Mouse (Mus musculus) liver, postnatal 0 days (tissue): ENCODE data around the gene Zfp281. TPM values are rescaled to one million over a fixed set of nuclear protein-coding genes. Genes with fewer than 3 reads are reported as not detected.

ENCODE experiments used
- ATAC-seq: fragments of 200-750 bp; cut with Nextera tagmentation; 2 replicates; pipeline ENCODE4 v1.8.0; 2017; ENCODE audit warnings: mild to moderate bottlenecking, moderate library complexity
- DNase-seq: peaks from one replicate; pipeline ENCODE4 v3.0.0-alpha.2; 2016
- H3K27ac ChIP-seq: fragments of 300-500 bp; sonication (generic); 2 replicates; pipeline ENCODE4 v1.5.1; 2014; ENCODE audit warnings: antibody characterized with exemption, moderate library complexity, mild to moderate bottlenecking, low read depth
- H3K27me3 ChIP-seq: fragments of 300-500 bp; sonication (generic); 2 replicates; pipeline ENCODE4 v1.6.1; 2014; ENCODE audit warnings: low read length, control low read depth, mixed read lengths; ENCODE audit not compliant: insufficient read depth
- H3K36me3 ChIP-seq: fragments of 300-500 bp; sonication (generic); replicated peaks from 2 replicates; pipeline ENCODE4 v1.6.1; 2014; ENCODE audit warnings: mild to moderate bottlenecking, control low read depth, low read length, moderate library complexity, mixed read lengths; ENCODE audit not compliant: insufficient read depth
- H3K4me1 ChIP-seq: fragments of 300-500 bp; sonication (generic); 2 replicates; pipeline ENCODE4 v1.6.1; 2014; ENCODE audit warnings: antibody characterized with exemption, mild to moderate bottlenecking, control low read depth; ENCODE audit not compliant: insufficient read depth
- H3K4me2 ChIP-seq: fragments of 300-500 bp; sonication (generic); 2 replicates; pipeline ENCODE4 v1.6.1; 2014; ENCODE audit warnings: low read depth, mild to moderate bottlenecking, low read length, moderate library complexity, mixed read lengths
- H3K4me3 ChIP-seq: fragments of 300-500 bp; sonication (generic); 2 replicates; pipeline ENCODE4 v1.5.1; 2014; ENCODE audit warnings: low read depth, low read length
- H3K9ac ChIP-seq: fragments of 300-500 bp; sonication (generic); replicated peaks from 2 replicates; pipeline ENCODE4 v1.6.1; 2014; ENCODE audit warnings: mild to moderate bottlenecking, moderate library complexity
- H3K9me3 ChIP-seq: fragments of 300-500 bp; sonication (generic); 2 replicates; pipeline ENCODE4 v1.6.1; 2016; ENCODE audit warnings: mild to moderate bottlenecking, control low read depth, low read length, mixed read lengths
- CTCF ChIP-seq: sonication (generic); IDR thresholded peaks from 2 replicates; pipeline ENCODE4 v1.5.1; 2016; ENCODE audit warnings: antibody characterized with exemption, low read depth
- EP300 ChIP-seq: IDR thresholded peaks from 2 replicates; pipeline ENCODE4 v1.6.1; 2016; ENCODE audit warnings: antibody characterized with exemption, low read depth, mild to moderate bottlenecking
- WGBS: fragments of 180-500 bp; shearing (Covaris S2); extraction: QIAGEN DNeasy Blood & Tissue Kit; methylation state at CpG from one replicate; pipeline ENCODE4 v1.1.7; 2014; ENCODE audit not compliant: insufficient replicate concordance; 5-methylcytosine and 5-hydroxymethylcytosine counted together
- polyA plus RNA-seq: library from polyadenylated mRNA; unstranded; fragments of >200 nt; fragmentation: Nextera tagmentation; extraction: Ambion mirVana; gene quantifications from 2 replicates; pipeline ENCODE4 v1.2.1, GENCODE M21; 2015

Zfp281 gene
- polyA plus RNA-seq, 1 experiment from 2014 or later: 7.2 TPM

DNA sequence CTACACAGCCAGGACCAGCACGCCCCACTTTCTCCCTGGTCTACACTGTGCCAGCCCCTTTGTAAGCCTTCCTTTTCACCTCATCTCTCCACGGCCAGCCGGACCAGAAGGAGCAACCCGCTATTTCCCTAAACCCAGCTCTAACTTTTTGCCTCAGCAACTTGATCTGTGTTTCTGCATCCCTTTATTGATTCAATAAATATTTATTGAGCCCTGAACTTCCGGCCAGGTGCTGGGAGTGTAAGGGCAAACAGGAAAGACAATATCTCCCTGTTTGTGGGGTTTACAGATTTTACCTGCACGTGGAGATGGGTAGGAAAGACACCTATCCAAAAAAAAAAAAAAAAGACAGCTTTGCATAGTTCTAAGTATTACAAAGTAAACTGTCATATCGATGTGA is 45.2 kb downstream of the Zfp281 start:
- Histone ChIP-seq H3K4me3 (no peak overlapping the region), H3K27me3 (no peaks in the 10 kb centered on the region), H3K9ac (no peak overlapping the region), H3K27ac (peak overlapping the region; percentile 66), H3K4me1 (peaks cover 19% of the 10 kb centered on the region; the same call in 1 of the 2 replicates), H3K36me3 (no peaks in the 10 kb centered on the region), H3K4me2 (peak overlapping the region; percentile 38), H3K9me3 (no peaks in the 10 kb centered on the region)
- peak; percentile 61 for ATAC-seq
- no peak for TF ChIP-seq EP300
- TF ChIP-seq CTCF: no peak
- no peak for DNase-seq
- WGBS: 60% methylated on average over 7 of the region's 7 CpGs

DNA sequence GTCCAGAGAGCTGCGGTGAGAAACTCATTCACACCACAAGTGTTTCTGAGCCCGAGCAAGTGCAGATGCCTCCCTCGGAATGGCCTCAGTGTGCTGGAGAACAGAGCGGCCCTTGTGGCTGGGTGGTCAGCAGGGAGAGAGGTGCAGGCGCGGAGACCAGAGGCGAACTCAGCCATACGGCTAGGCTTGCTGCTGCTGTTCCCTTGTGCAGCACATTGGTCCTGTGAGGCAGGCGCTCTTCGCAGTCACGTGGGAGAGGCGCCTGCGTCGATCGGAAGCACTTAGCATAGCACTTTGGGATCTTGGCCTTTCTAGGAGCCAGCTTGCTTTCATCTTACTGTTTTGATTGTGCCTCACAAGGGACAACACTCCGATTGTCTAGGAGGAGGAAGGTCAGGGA is 45.7 kb downstream of the Zfp281 start:
- no peak for TF ChIP-seq CTCF
- TF ChIP-seq EP300: no peak
- no peak overlapping the region for H3K9ac ChIP-seq

DNA sequence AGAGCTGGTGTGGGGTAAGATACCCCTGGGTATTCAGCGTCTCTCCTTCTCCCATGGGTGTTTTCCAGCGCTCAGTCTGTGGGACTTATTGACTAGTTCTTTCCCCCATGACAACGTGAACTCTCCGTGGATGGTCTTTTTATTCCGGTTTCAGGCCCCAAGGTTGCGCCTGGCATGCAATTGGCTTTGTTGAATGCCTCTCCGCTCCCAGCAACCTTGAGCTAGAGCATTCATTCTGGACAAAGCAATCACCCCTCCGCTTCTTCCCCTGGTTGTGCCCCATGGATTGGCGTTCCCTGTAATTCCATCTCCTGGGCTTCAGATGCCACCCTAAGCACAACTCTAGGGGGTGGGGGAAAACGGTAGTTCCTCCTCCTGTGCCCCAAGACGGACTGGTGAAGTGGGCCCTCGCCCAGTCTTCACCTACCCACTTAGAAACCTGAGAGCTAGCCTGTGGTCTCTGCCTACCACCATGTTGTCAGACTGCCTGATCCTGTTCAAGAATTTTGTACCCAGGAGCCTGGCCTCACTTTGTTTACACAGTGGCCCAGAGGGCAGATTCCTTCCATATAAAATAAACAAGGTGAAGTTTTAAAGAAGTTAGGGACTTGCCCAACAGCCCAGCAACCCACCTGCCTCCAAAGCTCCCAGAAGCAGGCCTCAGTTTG is 47.2 kb downstream of the Zfp281 start:
- TF ChIP-seq CTCF (no peak), EP300 (no peak)
- H3K4me1 ChIP-seq: peaks cover 14% of the 10 kb centered on the region; the same call in 1 of the 2 replicates
- H3K36me3 ChIP-seq: no peaks in the 10 kb centered on the region
- no peak overlapping the region for H3K4me2 ChIP-seq
- no peaks in the 10 kb centered on the region for H3K9me3 ChIP-seq
- H3K27me3 ChIP-seq: no peaks in the 10 kb centered on the region
- no peak overlapping the region for H3K27ac ChIP-seq
- ATAC-seq: no peak
- H3K9ac ChIP-seq: no peak overlapping the region
- no peak overlapping the region for H3K4me3 ChIP-seq
- 84% methylated on average over 12 of the region's 12 CpGs for WGBS
- DNase-seq: no peak

More for the DNA sequence above, 45.7 kb downstream of the Zfp281 start:
- Histone ChIP-seq H3K27ac (peak overlapping the region; percentile 66), H3K9me3 (no peaks in the 10 kb centered on the region), H3K4me1 (peaks cover 19% of the 10 kb centered on the region; the same call in 1 of the 2 replicates), H3K4me2 (no peak overlapping the region), H3K36me3 (no peaks in the 10 kb centered on the region), H3K4me3 (no peak overlapping the region), H3K27me3 (no peaks in the 10 kb centered on the region)
- DNase-seq (no peak), ATAC-seq (no peak)
- WGBS: 65% methylated on average over 16 of the region's 16 CpGs

DNA sequence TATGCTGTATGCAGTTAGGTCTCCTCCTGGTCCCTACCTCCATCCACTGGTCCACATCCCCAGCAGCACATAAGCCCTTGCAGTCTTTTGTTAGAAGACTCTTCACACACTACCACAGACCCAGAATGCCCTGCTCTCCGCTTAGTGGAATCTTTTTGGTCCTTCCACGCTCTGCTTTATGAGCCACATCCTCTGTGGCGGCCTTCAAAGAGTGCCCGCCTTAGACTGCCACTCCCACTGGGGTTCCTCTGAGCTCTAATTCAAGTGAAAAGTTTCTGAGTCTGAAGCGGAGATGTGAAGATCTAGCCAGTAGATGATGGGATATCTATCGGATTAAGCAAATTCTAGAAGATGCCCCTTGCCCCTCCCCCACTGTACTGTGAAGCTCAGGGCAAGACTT is 47.9 kb downstream of the Zfp281 start:
- TF ChIP-seq CTCF: no peak
- no peak for TF ChIP-seq EP300
- peaks cover 14% of the 10 kb centered on the region; the same call in 1 of the 2 replicates for H3K4me1 ChIP-seq
- H3K27me3 ChIP-seq: no peaks in the 10 kb centered on the region
- no peaks in the 10 kb centered on the region for H3K36me3 ChIP-seq
- H3K4me3 ChIP-seq: no peak overlapping the region
- H3K9ac ChIP-seq: no peak overlapping the region
- DNase-seq (no peak), ATAC-seq (no peak)
- H3K4me2 ChIP-seq: no peak overlapping the region
- 78% methylated on average over 6 of the region's 6 CpGs for WGBS
- no peak overlapping the region for H3K27ac ChIP-seq
- H3K9me3 ChIP-seq: no peaks in the 10 kb centered on the region

DNA sequence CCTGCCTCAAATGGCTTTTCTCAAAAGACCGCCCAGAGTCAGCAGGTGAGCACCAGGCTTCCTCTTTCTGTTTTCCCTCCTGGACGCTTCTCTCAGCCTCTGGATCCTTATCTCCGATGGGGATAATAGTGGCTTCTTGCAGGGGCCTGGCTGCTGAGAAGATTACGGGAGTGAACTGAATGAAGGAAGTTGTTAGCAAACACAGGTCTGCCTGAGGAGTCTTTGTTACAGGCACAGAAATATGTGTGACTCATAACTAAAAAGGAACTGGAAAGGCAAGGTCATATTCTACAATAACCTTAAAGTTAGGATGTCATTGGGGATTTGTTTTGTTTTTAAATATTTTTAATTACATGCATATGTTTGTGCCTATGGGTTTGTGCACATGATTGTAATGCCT is 48.6 kb downstream of the Zfp281 start:
- H3K9me3 ChIP-seq: no peaks in the 10 kb centered on the region
- no peaks in the 10 kb centered on the region for H3K36me3 ChIP-seq
- no peak overlapping the region for H3K4me2 ChIP-seq
- H3K27ac ChIP-seq: no peak overlapping the region
- no peak for TF ChIP-seq EP300
- TF ChIP-seq CTCF: no peak
- DNase-seq (no peak), ATAC-seq (no peak)
- peaks cover 14% of the 10 kb centered on the region; the same call in 1 of the 2 replicates for H3K4me1 ChIP-seq
- WGBS: 59% methylated on average over 4 of the region's 4 CpGs
- no peaks in the 10 kb centered on the region for H3K27me3 ChIP-seq
- H3K9ac ChIP-seq: no peak overlapping the region
- H3K4me3 ChIP-seq: no peak overlapping the region

DNA sequence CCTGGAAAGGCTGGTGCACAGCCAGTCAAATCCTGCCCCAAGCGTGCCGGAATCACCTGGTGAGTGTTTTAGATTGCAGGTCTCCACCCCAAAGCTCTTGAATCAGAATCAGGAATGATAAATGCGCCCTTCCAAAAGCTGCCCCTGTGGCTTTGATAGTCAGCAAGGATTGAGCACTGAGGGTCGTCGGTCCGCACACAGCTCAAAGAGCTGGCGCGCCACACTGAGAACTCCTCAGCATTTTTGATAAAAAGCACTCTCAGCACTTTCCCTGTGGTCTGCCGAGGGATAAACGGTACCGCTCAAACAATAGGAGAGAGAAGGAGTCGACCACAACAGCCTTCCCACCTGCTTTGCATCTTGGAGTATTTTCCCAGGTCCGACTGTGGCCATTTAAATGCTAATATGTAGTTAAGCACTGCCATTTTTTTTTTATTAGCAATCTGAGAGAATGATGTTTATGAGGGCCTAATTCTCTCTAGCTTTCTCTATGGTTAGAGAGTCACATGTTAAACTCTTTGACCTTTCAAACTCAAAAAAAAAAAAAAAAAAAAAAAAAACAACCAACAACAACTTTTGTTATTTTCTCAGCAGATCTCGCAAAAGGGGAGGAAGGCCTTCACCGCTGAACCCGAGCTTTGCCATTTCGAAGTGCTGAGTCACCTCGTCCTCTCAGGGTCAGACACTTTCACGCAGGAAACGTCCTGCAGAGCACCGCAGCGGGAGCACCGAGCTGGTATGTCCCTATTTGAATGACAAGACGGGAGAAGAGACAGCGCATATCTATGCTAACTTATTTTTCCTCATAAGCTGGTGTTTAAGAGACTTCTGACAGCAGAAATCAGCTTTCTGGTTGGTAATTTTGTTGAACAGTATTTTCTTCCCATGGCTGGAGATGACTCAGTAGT is 50.1 kb downstream of the Zfp281 start:
- Histone ChIP-seq H3K4me3 (no peak overlapping the region), H3K9me3 (no peaks in the 10 kb centered on the region), H3K36me3 (no peaks in the 10 kb centered on the region), H3K9ac (no peak overlapping the region), H3K4me1 (peaks cover 15% of the 10 kb centered on the region; the same call in 1 of the 2 replicates), H3K27ac (peak overlapping the region; percentile 29; the same call in 1 of the 2 replicates), H3K4me2 (no peak overlapping the region), H3K27me3 (no peaks in the 10 kb centered on the region)
- ATAC-seq (no peak), DNase-seq (no peak)
- TF ChIP-seq CTCF: no peak
- no peak for TF ChIP-seq EP300
- 53% methylated on average over 25 of the region's 25 CpGs for WGBS
